Mouse (Mus musculus) liver, adult 2 months (tissue): Measurements from ENCODE around the gene Gprc6a. TPM values are rescaled to one million over a fixed set of nuclear protein-coding genes. Genes with fewer than 3 reads are reported as not detected.

ENCODE experiments used
- DNase-seq: peaks from one replicate; pipeline ENCODE4 v3.0.0-alpha.2; 2011; ENCODE audit warnings: low read depth, low spot score; ENCODE audit errors: extremely low read depth
- H3K27ac ChIP-seq: fragments of 200-500 bp; replicated peaks from 2 replicates; pipeline ENCODE4 v1.5.1; 2012; ENCODE audit warnings: low read depth, mild to moderate bottlenecking, control low read depth, inconsistent platforms, low read length; ENCODE audit not compliant: insufficient read depth
- H3K27me3 ChIP-seq: fragments of 200-500 bp; 2 replicates; pipeline ENCODE4 v1.6.1; 2012; ENCODE audit warnings: mild to moderate bottlenecking, moderate library complexity, low read length, inconsistent platforms; ENCODE audit not compliant: control insufficient read depth, insufficient read depth
- H3K36me3 ChIP-seq: fragments of 200-500 bp; 2 replicates; pipeline ENCODE4 v1.6.1; 2012; ENCODE audit warnings: low read length, inconsistent platforms; ENCODE audit not compliant: control insufficient read depth, insufficient read depth
- H3K4me1 ChIP-seq: fragments of 200-500 bp; 2 replicates; pipeline ENCODE4 v1.6.1; 2011; ENCODE audit warnings: low read length; ENCODE audit not compliant: control insufficient read depth, insufficient read depth
- H3K4me3 ChIP-seq: fragments of 200-500 bp; 2 replicates; pipeline ENCODE4 v1.5.1; 2011; ENCODE audit warnings: low read depth, mild to moderate bottlenecking, control low read depth, low read length, moderate library complexity; ENCODE audit not compliant: insufficient read depth
- H3K79me2 ChIP-seq: fragments of 200-500 bp; 2 replicates; pipeline ENCODE4 v1.6.1; 2012; ENCODE audit warnings: inconsistent platforms, mild to moderate bottlenecking, low read length, moderate library complexity; ENCODE audit not compliant: control insufficient read depth, insufficient read depth
- H3K9ac ChIP-seq: fragments of 200-500 bp; 2 replicates; pipeline ENCODE4 v1.6.1; 2012; ENCODE audit warnings: low read depth, mild to moderate bottlenecking, control low read depth, inconsistent platforms, low read length
- CTCF ChIP-seq: fragments of 200-500 bp; IDR thresholded peaks from 2 replicates; pipeline ENCODE4 v1.5.1; 2011; ENCODE audit warnings: low read depth, low read length, control low read depth
- POLR2A ChIP-seq: fragments of 200-500 bp; IDR thresholded peaks from 2 replicates; pipeline ENCODE4 v1.6.1; 2011; ENCODE audit warnings: low read length, control low read depth; ENCODE audit not compliant: insufficient read depth; ENCODE audit errors: extremely low read depth
- WGBS: fragments of 180-500 bp; shearing (Covaris S2); methylation state at CpG from one replicate; pipeline ENCODE4 v1.1.7; 2018; 5-methylcytosine and 5-hydroxymethylcytosine counted together
- polyA plus RNA-seq: library from polyadenylated mRNA; depleted of rRNA; stranded (reverse); fragments of >200 nt; gene quantifications from 2 replicates; pipeline ENCODE4 v1.2.3, GENCODE M21; 2012
- total RNA-seq: library from RNA; depleted of rRNA; stranded (reverse); fragments of >200 nt; gene quantifications from 2 replicates; pipeline ENCODE4 v1.2.3, GENCODE M21; 2014

Gene Gprc6a
- total and polyA plus RNA-seq, 2 experiments: not detected

DNA sequence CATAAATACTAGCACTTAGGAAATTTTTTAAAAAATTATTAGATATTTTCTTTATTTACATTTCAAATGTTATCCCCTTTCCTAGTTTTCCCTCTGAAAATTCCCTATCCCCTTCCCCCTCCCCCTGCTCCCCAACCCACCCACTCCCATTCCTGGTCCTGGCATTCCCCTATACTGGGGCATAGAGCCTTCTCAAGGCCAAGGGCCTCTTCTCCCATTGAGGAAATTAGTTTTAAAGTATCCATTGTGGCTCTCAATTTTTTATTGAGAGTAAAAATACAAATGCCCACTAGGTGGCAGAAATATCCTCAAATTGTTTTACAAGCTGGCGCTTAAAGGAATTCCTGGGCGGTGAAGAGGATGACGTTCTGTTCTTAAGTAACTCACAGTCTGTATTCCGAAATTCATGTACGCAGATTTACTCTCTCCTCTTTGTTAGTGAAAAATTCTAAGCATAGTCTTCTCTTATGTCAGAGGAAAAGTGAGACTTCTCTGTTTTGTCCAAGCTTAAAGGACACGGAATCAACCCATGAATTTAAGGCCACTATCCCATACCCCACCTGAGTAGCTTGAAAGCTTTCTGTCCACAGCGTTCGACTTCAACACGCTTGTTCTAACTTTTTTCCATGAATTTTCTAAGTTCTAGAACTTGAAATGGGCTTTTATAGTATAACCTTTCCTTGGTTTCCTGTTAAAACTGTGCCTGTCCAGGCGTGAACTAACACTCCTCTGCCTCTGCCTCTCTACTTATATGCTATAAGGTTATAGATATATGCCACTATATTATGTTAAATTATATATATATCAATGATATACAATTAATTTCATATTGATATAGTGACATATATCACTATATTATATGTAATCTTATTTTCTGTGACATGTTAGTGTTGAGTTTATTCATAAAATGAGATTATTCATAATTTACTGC is 36.0 kb downstream of the Gprc6a start:
- H3K4me3 ChIP-seq: no peak overlapping the region
- H3K9ac ChIP-seq: no peak overlapping the region
- no peak overlapping the region for H3K27ac ChIP-seq
- DNase-seq: peak; percentile 55
- peaks cover under 1% of the 10 kb centered on the region; the same call in 1 of the 2 replicates for H3K27me3 ChIP-seq
- H3K4me1 ChIP-seq: no peaks in the 10 kb centered on the region
- no peaks in the 10 kb centered on the region for H3K79me2 ChIP-seq
- TF ChIP-seq POLR2A (no peak), CTCF (0 out of 2 replicates have a peak, but pooled peaks have one; percentile 8)
- H3K36me3 ChIP-seq: no peaks in the 10 kb centered on the region
- 35% methylated on average over 10 of the region's 10 CpGs for WGBS

- TF ChIP-seq POLR2A: no peak
- TF ChIP-seq CTCF: no peak
- DNase-seq: no peak
- Histone ChIP-seq H3K27me3 (peaks cover 3% of the 10 kb centered on the region; the same call in 1 of the 2 replicates), H3K36me3 (no peaks in the 10 kb centered on the region), H3K27ac (no peak overlapping the region), H3K4me1 (no peaks in the 10 kb centered on the region), H3K9ac (no peak overlapping the region), H3K4me3 (no peak overlapping the region), H3K79me2 (no peaks in the 10 kb centered on the region)
- 83% methylated on average over 2 of the region's 2 CpGs for WGBS
Observed at GRCm38 (mm10) chr10:51591574-51591973, 39.7 kb downstream of the Gprc6a start.

GRCm38 (mm10) chr10:51590139-51590574 is 41.1 kb downstream of the Gprc6a start, which contains the start of gene Fam162b:
Gene Fam162b (minus strand): TSS chr10:51590517.
- H3K79me2 ChIP-seq: no peaks in the 10 kb centered on the region
- TF ChIP-seq POLR2A: no peak
- no peak for TF ChIP-seq CTCF
- H3K27me3 ChIP-seq: peaks cover 3% of the 10 kb centered on the region; the same call in 1 of the 2 replicates
- no peaks in the 10 kb centered on the region for H3K36me3 ChIP-seq
- WGBS: 10% methylated on average over 19 of the region's 19 CpGs
- H3K4me1 ChIP-seq: no peaks in the 10 kb centered on the region
- H3K9ac ChIP-seq: no peak within 1 kb of the TSS
- no peak within 1 kb of the TSS for H3K4me3 ChIP-seq
- H3K27ac ChIP-seq: no peak within 1 kb of the TSS
- DNase-seq: no peak

DNA sequence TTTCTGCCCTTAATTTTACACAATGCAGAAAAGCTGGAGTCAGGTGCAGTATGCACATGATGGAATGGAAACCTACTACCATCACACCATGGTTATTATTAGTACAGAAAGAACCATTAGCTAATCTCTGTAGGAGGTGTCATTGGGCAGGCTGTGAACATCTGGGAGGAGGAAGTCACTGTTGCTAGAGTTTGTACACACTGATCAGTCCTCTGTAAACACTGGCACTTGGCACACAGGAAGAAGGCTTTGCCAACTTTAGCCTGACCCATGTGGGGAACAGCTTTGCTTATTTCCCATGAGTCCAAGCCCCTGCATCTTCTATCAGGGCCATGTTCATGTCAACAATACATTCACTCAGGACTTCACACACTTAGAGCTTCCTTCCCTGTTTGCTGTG is 46.3 kb downstream of the Gprc6a start:
- TF ChIP-seq CTCF: no peak
- TF ChIP-seq POLR2A: no peak
- Histone ChIP-seq H3K4me3 (no peak overlapping the region), H3K36me3 (no peaks in the 10 kb centered on the region), H3K27me3 (no peaks in the 10 kb centered on the region), H3K79me2 (no peaks in the 10 kb centered on the region), H3K27ac (no peak overlapping the region), H3K9ac (no peak overlapping the region), H3K4me1 (no peaks in the 10 kb centered on the region)
- peak; percentile 5 for DNase-seq

DNA sequence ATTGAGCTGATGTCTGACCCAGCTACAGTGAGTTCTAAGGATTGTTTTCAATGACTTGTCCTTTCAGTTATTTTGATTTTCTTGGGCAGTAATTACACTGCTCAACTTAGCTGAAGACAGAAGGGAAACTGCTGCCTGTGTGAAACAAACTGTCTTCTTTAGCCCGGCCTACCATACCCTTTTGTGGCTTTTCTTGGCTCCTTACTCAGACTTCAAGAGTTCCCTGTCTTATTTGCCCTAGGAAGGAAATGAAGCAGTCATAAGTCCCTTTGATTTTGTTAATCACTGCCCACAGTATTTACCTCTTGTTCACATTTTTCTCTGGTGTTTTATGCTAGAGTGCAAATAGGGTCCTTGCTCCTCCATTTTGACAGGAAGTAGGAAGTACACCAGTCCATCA is 46.9 kb downstream of the Gprc6a start:
- no peak overlapping the region for H3K27ac ChIP-seq

More for the DNA sequence above, 46.9 kb downstream of the Gprc6a start:
- Histone ChIP-seq H3K4me3 (no peak overlapping the region), H3K36me3 (no peaks in the 10 kb centered on the region), H3K9ac (no peak overlapping the region), H3K4me1 (no peaks in the 10 kb centered on the region), H3K27me3 (no peaks in the 10 kb centered on the region), H3K79me2 (no peaks in the 10 kb centered on the region)
- DNase-seq: no peak
- TF ChIP-seq POLR2A (no peak), CTCF (no peak)
- WGBS: 72% methylated on average over 1 of the region's 1 CpGs
